Mouse (Mus musculus) left cerebral cortex, postnatal 10 days (tissue): ENCODE results near the gene Vps45. TPM values are rescaled to one million over a fixed set of nuclear protein-coding genes. Genes with fewer than 3 reads are reported as not detected.

Source experiments
- DNase-seq, 2 experiments: peaks; one replicate each; pipeline ENCODE4 v3.0.0; 2021 to 2022; ENCODE audit warnings: low spot score in 2 of 2, mixed read lengths in 1 of 2; ENCODE audit errors: extremely low spot score in 1 of 2
- intact Hi-C: fragments of 180-260 bp; cut with DNase I; formaldehyde crosslinking; loops from one replicate; pipeline ENCODE4 v1.15.1; 2025
- total RNA-seq, 2 experiments: library from RNA; stranded (reverse); gene quantifications; 2 replicates each; pipeline ENCODE4 v1.2.3; 2021

Gene Vps45
- total RNA-seq, 2 experiments from 2014 or later = 41.2 to 46.4 TPM

- intact Hi-C loops = loop anchor here (5.0 kb wide), 1 partner anchor 65 kb away; no protein-coding TSS in a partner anchor
- DNase-seq = no peak
Measured at GRCm38 (mm10) chr3:96082100-96082499, 23.8 kb upstream of the Vps45 start.

- intact Hi-C loops = loop anchor here (5.0 kb wide), 1 partner anchor 66 kb away; no protein-coding TSS in a partner anchor
Measured at GRCm38 (mm10) chr3:96081650-96082049, 23.4 kb upstream of the Vps45 start.

DNA sequence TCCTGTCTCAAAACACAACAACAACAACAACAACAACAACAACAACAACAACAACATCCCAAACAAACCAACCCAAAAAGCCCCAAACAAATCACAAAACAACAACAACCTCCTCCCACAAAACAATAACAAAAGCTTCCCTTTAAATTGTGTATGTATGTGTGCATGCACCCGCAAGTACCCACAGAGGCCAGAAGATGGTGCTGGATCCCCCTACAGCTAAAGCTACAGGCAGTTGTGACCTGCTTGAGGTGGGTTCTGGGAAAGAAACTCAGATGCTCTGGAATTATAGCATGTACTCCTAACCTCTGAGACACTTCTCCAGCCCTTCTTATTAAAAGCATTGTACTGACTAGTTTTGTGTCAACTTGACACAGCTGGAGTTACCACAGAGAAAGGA, 22.7 kb upstream of the Vps45 start:
- no peak for DNase-seq
- intact Hi-C loops = loop anchor here (5.0 kb wide), 1 partner anchor 66 kb away; no protein-coding TSS in a partner anchor

More at GRCm38 (mm10) chr3:96081650-96082049, 23.4 kb upstream of the Vps45 start:
- DNase-seq = no peak

GRCm38 (mm10) chr3:96078711-96079110, 20.4 kb upstream of the Vps45 start:
- intact Hi-C loops = no loop called here
- no peak for DNase-seq

DNA sequence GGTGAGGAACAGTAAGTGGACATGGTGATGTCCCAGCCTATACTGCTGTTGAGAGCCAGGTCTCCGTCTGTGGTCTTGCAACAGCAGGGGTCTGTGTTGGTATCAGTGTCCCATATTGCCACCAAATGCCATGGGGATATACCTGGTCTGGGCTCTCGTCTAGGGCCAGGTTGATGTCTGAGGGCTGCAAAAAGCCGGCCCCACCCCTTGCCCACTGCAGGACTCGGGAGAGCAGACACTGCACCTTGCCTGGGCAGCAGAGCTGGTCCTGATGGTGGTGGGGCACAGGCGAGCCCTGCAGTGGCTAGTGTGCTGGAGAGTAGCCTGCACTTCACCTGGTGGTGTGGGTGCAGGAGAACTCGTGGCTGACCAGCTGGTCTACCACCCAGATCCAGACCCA, 19.8 kb upstream of the Vps45 start:
- intact Hi-C loops = no loop called here
- DNase-seq = no peak

DNA sequence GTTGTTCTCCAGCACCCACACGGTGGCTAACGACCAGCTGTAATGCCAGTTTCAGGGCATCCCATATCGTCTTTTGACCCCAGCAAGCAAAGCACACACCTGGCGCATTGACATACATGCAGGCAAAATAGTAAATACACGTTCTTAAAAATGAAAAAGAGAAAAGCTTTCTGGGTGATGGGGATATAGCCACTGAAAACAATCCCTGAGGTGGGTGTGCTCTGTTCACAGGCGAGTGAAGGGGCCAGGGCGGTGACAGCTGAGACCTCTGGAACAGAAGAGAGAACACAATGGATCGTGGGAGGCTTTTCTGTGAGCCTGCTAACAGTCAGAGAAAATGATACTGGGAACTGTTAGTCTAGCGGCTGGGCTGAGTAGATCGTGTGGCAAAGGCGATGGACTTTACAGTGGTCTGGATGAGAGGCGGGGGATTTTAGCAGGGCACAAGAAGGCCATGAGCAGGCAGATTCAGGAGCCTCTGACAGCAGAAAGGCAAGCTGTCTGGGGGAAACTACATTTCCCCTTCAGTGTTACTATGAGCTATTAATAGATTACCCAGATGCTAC, 14.7 kb upstream of the Vps45 start:
- no peak for DNase-seq
- intact Hi-C loops = no loop called here

- intact Hi-C loops = no loop called here
- no peak for DNase-seq
Measured at GRCm38 (mm10) chr3:96070241-96070640, 12.0 kb upstream of the Vps45 start.

- no peak for DNase-seq
- intact Hi-C loops = loop anchor here (2.0 kb wide), 1 partner anchor 75 kb away; no protein-coding TSS in a partner anchor
Measured at GRCm38 (mm10) chr3:96069542-96069941, 11.3 kb upstream of the Vps45 start.

- DNase-seq = no peak
- intact Hi-C loops = loop anchor here (2.0 kb wide), 1 partner anchor 76 kb away; no protein-coding TSS in a partner anchor
Measured at GRCm38 (mm10) chr3:96069046-96069445, 10.8 kb upstream of the Vps45 start.

DNA sequence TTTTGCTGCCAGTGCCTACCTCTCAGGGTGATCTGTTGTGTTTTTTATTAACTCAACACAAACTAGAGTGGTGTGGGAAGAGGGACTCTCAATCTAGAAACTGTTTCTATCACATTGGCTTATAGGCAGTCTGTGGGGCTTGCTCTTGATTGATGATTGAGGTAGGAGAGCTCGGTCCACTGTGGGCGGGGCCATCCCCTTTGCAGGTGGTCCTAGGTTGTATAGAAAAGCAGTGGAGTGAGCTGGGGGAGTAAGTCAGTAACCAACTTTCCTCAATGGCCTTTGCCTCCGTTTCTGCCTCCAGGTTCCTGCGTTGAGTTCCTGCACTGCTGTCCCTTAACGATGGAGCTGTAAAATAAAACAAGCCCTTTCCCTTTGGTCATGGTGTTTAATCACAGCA, 8.5 kb upstream of the Vps45 start:
- intact Hi-C loops = no loop called here
- no peak for DNase-seq

DNA sequence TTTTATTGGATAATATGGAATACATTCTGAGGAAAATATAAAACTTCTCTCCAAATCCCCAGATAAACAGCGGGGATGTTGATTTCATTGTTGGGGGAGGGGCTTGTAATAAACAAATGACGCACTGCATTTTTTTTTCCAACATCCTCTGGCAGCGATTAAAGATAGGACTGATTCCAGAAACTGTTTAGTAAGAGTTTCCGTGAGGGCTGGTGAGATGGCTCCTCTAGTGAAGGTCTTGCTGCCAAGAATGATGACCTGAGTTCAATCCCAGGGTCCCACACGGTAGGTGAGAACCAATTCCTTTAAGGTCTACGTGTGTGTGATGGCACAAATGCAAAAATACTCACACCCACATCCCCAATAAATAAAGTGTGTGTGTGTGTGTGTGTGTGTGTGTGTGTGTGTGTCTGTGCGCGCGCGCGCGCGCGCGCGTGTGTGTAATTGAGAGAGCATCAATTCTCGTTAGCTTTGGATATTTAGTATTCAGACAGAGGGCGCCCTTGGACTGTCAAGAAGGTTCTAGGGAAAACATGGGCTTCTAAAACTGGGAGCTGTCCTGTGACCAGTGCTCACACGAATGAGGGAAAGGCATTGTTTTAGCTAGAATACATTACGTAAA, 7.6 kb upstream of the Vps45 start:
- intact Hi-C loops = no loop called here

DNA sequence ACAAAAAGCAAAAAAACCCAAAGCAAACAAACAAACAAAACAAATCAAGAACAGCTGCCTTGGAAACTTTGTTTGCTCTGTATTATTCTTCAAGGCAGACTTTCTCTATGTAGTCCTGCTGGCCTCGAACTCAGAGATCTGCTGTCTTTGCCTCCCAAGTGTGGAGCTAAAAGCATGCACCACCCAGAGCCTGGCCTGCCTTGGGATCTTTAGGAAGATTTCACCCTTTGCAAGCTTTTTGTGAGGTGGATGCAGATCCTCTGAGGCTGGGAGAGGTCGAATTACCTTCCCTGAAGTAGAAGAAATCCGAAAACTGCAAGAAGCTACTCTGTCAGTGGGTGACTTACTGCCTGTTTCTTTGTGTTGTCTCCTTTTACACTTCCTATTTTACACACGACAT, 6.9 kb upstream of the Vps45 start:
- intact Hi-C loops = no loop called here
- no peak for DNase-seq

More for the DNA sequence above, 7.6 kb upstream of the Vps45 start:
- peak; percentile 65 to 80 for DNase-seq

DNA sequence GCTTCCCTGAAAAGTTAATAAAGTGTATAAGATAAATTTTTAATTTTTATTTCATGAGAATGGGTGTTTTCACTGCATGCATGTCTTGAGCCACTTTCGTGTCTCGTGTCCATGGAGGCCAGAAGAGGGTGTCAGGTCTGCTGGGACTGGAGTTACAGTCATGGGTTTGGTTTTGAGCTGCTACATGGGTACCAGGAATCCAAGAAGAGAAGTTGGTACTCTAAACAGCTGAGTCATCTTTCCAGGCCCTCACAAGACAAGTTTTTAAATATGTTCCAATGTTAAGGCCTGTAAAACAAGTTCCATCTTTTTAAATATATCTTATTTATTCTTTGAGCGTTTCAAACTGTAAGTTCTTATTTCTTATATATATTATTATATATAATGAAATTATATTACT, 6.0 kb upstream of the Vps45 start:
- intact Hi-C loops = no loop called here

GRCm38 (mm10) chr3:96063299-96063698, 5.0 kb upstream of the Vps45 start:
- no peak for DNase-seq
- intact Hi-C loops = no loop called here

More for the DNA sequence above, 6.0 kb upstream of the Vps45 start:
- no peak for DNase-seq

GRCm38 (mm10) chr3:96060146-96060545, 1.9 kb upstream of the Vps45 start:
- no peak for DNase-seq
- intact Hi-C loops = no loop called here

GRCm38 (mm10) chr3:96057747-96058204, 490 bp downstream of the Vps45 start:
- intact Hi-C loops = no loop called here

DNA sequence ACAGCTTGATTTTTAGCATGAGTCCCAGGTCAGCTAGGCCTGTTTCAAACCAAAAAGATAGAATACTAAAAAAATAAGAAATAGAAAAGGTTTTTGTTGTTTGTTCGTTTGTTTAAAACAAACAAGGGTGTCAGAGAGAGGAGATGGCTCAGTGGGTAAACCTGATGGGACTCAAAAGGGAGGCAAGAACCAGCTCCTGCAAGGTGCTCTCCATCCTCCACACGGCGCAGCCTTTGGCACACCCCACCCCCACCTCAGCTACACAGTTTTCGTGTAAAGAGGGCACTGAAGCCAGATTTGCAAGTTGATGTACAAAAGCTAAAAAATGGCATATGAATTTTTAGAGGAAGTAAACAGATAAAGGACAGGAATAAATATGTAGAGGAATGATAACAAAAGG, 2.2 kb downstream of the Vps45 start:
- no peak for DNase-seq
- intact Hi-C loops = no loop called here

More at GRCm38 (mm10) chr3:96057747-96058204, 490 bp downstream of the Vps45 start:
- peak; percentile 89 to 90 for DNase-seq

DNA sequence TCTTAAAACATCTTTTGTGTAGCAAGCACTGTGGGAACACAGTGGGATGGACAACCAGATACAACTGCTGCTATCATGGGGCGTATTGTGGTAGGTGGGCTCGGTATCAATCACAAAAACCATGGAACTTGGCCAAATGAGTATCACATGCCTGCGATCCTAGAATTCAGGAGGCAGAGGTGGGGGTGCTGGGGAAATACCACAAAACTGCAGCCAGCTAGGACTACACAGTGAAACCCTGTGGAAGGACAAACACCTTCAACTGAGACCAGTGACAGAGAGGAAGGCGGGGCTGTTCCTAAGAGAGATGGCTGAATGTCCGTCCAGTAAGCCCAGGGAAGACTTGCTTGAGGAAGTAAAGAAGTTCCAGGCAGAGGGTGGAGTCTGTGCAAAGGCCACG, 3.0 kb downstream of the Vps45 start:
- intact Hi-C loops = no loop called here
- no peak for DNase-seq

GRCm38 (mm10) chr3:96051839-96052238, 6.4 kb downstream of the Vps45 start:
- DNase-seq = peak in 1 of 2 experiments; percentile 60
- intact Hi-C loops = loop anchor here (2.0 kb wide), 1 partner anchor 85 kb away; no protein-coding TSS in a partner anchor

- no peak for DNase-seq
- intact Hi-C loops = no loop called here
Measured at GRCm38 (mm10) chr3:96051186-96051585, 7.1 kb downstream of the Vps45 start.
